Comparison of ENCODE assay signal across 8 mouse cellular contexts in genomic region chr2:26315072-26315924, GRCm38 (mm10). TPM values are rescaled to one million over a fixed set of nuclear protein-coding genes. Genes with fewer than 3 reads are reported as not detected.
DNase-seq lines count a peak whose midpoint lies in the region; ATAC-seq lines count a peak whose summit lies in the region.

TSS of gene Gpsm1 (plus strand) at chr2:26315515.

- H3K27ac ChIP-seq in embryonic facial prominence, embryonic 12.5 days = peak within 1 kb of the TSS; percentile 94
- peak within 1 kb of the TSS; percentile 97 for H3K27ac ChIP-seq in heart, embryonic 10.5 days
- peak within 1 kb of the TSS; percentile 98 for H3K27ac ChIP-seq in kidney, embryonic 14.5 days (ENCODE audit: low read depth, low read length)
- H3K27ac ChIP-seq in liver, embryonic 12.5 days = peak within 1 kb of the TSS; percentile 74

- peak; percentile 88 for DNase-seq in 3134 (ENCODE audit: extremely low read depth, insufficient read length, low spot score)
- DNase-seq in adrenal gland, postnatal 14 days = peak; percentile 88
- peak; percentile 94 for DNase-seq in heart, embryonic 10.5 days (ENCODE audit: low spot score)
- peak; percentile 81 for DNase-seq in naive thymus-derived CD4-positive, alpha-beta T cell, adult 2 months (ENCODE audit: low read depth)
- DNase-seq in splenic B cell, adult 2 months (ENCODE audit: low read depth, low spot score) = peak; percentile 77

- H3K4me2 ChIP-seq in embryonic facial prominence, embryonic 12.5 days (replicated peaks) = peak within 1 kb of the TSS; percentile 88
- H3K4me2 ChIP-seq in kidney, embryonic 14.5 days (replicated peaks; ENCODE audit: low read depth, low read length) = peak within 1 kb of the TSS; percentile 93
- H3K4me2 ChIP-seq in liver, embryonic 12.5 days = peak within 1 kb of the TSS; percentile 91

- H3K9ac ChIP-seq in embryonic facial prominence, embryonic 12.5 days = peak within 1 kb of the TSS; percentile 90
- peak within 1 kb of the TSS; percentile 96 for H3K9ac ChIP-seq in kidney, embryonic 14.5 days (ENCODE audit: low read depth, low read length)
- H3K9ac ChIP-seq in liver, embryonic 12.5 days = peak within 1 kb of the TSS; percentile 66

- ATAC-seq in embryonic facial prominence, embryonic 12.5 days (ENCODE audit: insufficient number of reproducible peaks, insufficient read depth, low FRiP score, low TSS enrichment) = peak; percentile 65
- peak; percentile 89 for ATAC-seq in kidney, embryonic 14.5 days (ENCODE audit: low FRiP score, low TSS enrichment)
- peak; percentile 53 for ATAC-seq in liver, embryonic 12.5 days

- 1% methylated on average over 36 of the region's 66 CpGs for WGBS in embryonic facial prominence, embryonic 12.5 days
- WGBS in heart, embryonic 10.5 days = under 1% methylated on average over 64 of the region's 66 CpGs
- under 1% methylated on average over 41 of the region's 66 CpGs for WGBS in kidney, embryonic 14.5 days
- WGBS in liver, embryonic 12.5 days (ENCODE audit: insufficient replicate concordance) = 2% methylated on average over 61 of the region's 66 CpGs

- peak within 1 kb of the TSS; percentile 67 for H3K4me3 ChIP-seq in embryonic facial prominence, embryonic 12.5 days
- H3K4me3 ChIP-seq in heart, embryonic 10.5 days = peak within 1 kb of the TSS; percentile 85
- H3K4me3 ChIP-seq in kidney, embryonic 14.5 days (ENCODE audit: low read length) = peak within 1 kb of the TSS; percentile 92
- H3K4me3 ChIP-seq in liver, embryonic 12.5 days = peak within 1 kb of the TSS; percentile 67

- no peaks in the 10 kb centered on the region for H3K9me3 ChIP-seq in embryonic facial prominence, embryonic 12.5 days
- H3K9me3 ChIP-seq in heart, embryonic 10.5 days = no peaks in the 10 kb centered on the region
- no peaks in the 10 kb centered on the region for H3K9me3 ChIP-seq in kidney, embryonic 14.5 days (ENCODE audit: control insufficient read depth, low read length)
- H3K9me3 ChIP-seq in liver, embryonic 12.5 days (replicated peaks) = no peaks in the 10 kb centered on the region

- no peaks in the 10 kb centered on the region for H3K27me3 ChIP-seq in embryonic facial prominence, embryonic 12.5 days
- no peaks in the 10 kb centered on the region for H3K27me3 ChIP-seq in heart, embryonic 10.5 days (ENCODE audit: insufficient read depth, poor library complexity, severe bottlenecking)
- no peaks in the 10 kb centered on the region for H3K27me3 ChIP-seq in kidney, embryonic 14.5 days (ENCODE audit: control insufficient read depth, insufficient read depth, low read length)
- peaks cover 38% of the 10 kb centered on the region for H3K27me3 ChIP-seq in liver, embryonic 12.5 days (replicated peaks)
- H3K27me3 ChIP-seq in splenic B cell, adult 2 months (ENCODE audit: control insufficient read depth, insufficient read depth, low read length, poor library complexity, severe bottlenecking) = no peaks in the 10 kb centered on the region

- peaks cover 53% of the 10 kb centered on the region for H3K4me1 ChIP-seq in embryonic facial prominence, embryonic 12.5 days
- peaks cover 76% of the 10 kb centered on the region for H3K4me1 ChIP-seq in heart, embryonic 10.5 days
- H3K4me1 ChIP-seq in kidney, embryonic 14.5 days (ENCODE audit: control insufficient read depth, insufficient read depth, low read length) = peaks cover 31% of the 10 kb centered on the region
- H3K4me1 ChIP-seq in liver, embryonic 12.5 days = peaks cover 26% of the 10 kb centered on the region

- H3K36me3 ChIP-seq in embryonic facial prominence, embryonic 12.5 days = no peaks in the 10 kb centered on the region
- peaks cover 13% of the 10 kb centered on the region; the same call in 1 of the 2 replicates for H3K36me3 ChIP-seq in heart, embryonic 10.5 days
- H3K36me3 ChIP-seq in kidney, embryonic 14.5 days (ENCODE audit: control insufficient read depth, insufficient read depth, low read length) = no peaks in the 10 kb centered on the region
- no peaks in the 10 kb centered on the region for H3K36me3 ChIP-seq in liver, embryonic 12.5 days
- no peaks in the 10 kb centered on the region for H3K36me3 ChIP-seq in splenic B cell, adult 2 months (ENCODE audit: control insufficient read depth, insufficient read depth, low read length, poor library complexity, severe bottlenecking)

RNA-seq across cellular contexts. Expression of gene Gpsm1, which starts in this region (rescaled TPM):
- total RNA-seq in adrenal gland, postnatal 14 days (2021) = 14.1 TPM in 2 replicates
- 82.6 and 91.1 TPM in 2 replicates for polyA plus RNA-seq in embryonic facial prominence, embryonic 12.5 days (2016; fragmentation: Nextera tagmentation; extraction: Ambion mirVana)
- 43.7 and 53.9 TPM in 2 replicates for polyA plus RNA-seq in heart, embryonic 10.5 days (2016; fragmentation: Nextera tagmentation; extraction: Ambion mirVana)
- polyA plus RNA-seq in kidney, embryonic 14.5 days (2014; fragmentation: Nextera tagmentation; extraction: Ambion mirVana) = 25.7 and 27.1 TPM in 2 replicates
- 8.1 and 8.6 TPM in 2 replicates for polyA plus RNA-seq in liver, embryonic 12.5 days (2016; fragmentation: Nextera tagmentation; extraction: Ambion mirVana)

Comparison
In these comparisons a context has a peak if more than half of its experiments do, and no peak if none do; other contexts are left out.
1. Peak in every context shown above with its lines: DNase-seq, ATAC-seq, H3K4me3 ChIP-seq and H3K27ac ChIP-seq.